Mouse (Mus musculus) cortical plate, adult 2 months (tissue): ENCODE measurements around the gene Clpb. TPM values are rescaled to one million over a fixed set of nuclear protein-coding genes. Genes with fewer than 3 reads are reported as not detected.
A peak's percentile ranks its signal among the peaks of the same experiment; 100 is the strongest.

Source experiments
- H3K27ac ChIP-seq: fragments of 200-500 bp; 2 replicates; pipeline ENCODE4 v1.5.1; 2012; ENCODE audit warnings: low read length, control low read depth, inconsistent platforms; ENCODE audit not compliant: insufficient read depth
- H3K4me1 ChIP-seq: fragments of 200-500 bp; 2 replicates; pipeline ENCODE4 v1.6.1; 2011; ENCODE audit warnings: low read length; ENCODE audit not compliant: control insufficient read depth, insufficient read depth
- H3K4me3 ChIP-seq: fragments of 200-500 bp; 2 replicates; pipeline ENCODE4 v1.5.1; 2011; ENCODE audit warnings: mild to moderate bottlenecking, low read length, control low read depth; ENCODE audit not compliant: insufficient read depth
- CTCF ChIP-seq: fragments of 200-500 bp; IDR thresholded peaks from 2 replicates; pipeline ENCODE4 v1.5.1; 2011; ENCODE audit warnings: mild to moderate bottlenecking, control low read depth, low read length; ENCODE audit not compliant: insufficient read depth; ENCODE audit errors: extremely low read depth
- POLR2A ChIP-seq: fragments of 200-500 bp; IDR thresholded peaks from 2 replicates; pipeline ENCODE4 v1.6.1; 2011; ENCODE audit warnings: mild to moderate bottlenecking, low read length, control low read depth; ENCODE audit not compliant: insufficient read depth; ENCODE audit errors: extremely low read depth
- polyA plus RNA-seq: library from polyadenylated mRNA; depleted of rRNA; stranded (reverse); fragments of >200 nt; gene quantifications from 2 replicates; pipeline ENCODE4 v1.2.3, GENCODE M21; 2012

Clpb gene
- polyA plus RNA-seq, 1 experiment = 48.1 TPM

DNA sequence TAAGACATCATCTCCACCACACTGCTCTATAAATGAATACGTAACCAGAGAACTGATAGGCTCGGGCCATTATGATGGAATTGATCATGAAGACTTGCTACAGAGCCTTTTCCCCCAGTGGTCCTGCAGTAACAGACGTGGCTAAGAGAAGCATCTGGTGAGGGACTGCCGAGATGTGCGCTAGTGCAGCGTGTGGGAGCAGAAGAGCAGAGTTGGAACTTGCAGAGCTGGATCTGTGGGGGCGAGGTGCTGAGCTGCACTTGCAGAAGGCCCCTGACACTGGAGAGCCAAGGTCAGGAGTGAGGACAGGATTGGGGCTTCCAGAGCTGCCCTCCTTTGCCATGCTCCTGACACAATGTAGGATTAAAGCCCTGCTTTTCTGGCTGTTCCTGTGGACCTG lies 106.6 kb downstream of the Clpb start:
- no peak for TF ChIP-seq POLR2A
- TF ChIP-seq CTCF = no peak
- Histone ChIP-seq H3K4me3 (no peak overlapping the region), H3K4me1 (peaks cover 8% of the 10 kb centered on the region), H3K27ac (0 out of 2 replicates have a peak overlapping the region, but pooled peaks have one; percentile 4)

DNA sequence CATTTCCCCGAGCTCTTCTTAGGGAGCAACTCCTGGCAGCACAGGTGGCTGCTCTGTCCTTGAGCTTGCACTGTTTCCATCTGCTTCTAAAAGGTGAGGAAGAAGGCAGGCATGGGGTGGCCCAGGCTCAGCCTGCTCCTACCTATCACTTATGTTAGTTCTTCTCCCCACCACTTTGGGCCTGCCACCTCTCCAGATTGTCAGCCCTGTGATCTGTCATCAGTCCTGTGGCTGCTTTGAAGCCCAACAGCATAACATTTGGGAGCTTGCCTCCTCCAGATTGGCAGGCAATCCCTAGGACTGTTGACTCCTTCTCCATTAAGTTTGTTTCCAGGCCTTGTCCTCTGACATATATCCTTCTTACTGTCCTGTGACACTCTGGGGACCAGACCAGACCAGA lies 108.2 kb downstream of the Clpb start:
- TF ChIP-seq CTCF = no peak
- no peak for TF ChIP-seq POLR2A
- no peak overlapping the region for H3K27ac ChIP-seq

DNA sequence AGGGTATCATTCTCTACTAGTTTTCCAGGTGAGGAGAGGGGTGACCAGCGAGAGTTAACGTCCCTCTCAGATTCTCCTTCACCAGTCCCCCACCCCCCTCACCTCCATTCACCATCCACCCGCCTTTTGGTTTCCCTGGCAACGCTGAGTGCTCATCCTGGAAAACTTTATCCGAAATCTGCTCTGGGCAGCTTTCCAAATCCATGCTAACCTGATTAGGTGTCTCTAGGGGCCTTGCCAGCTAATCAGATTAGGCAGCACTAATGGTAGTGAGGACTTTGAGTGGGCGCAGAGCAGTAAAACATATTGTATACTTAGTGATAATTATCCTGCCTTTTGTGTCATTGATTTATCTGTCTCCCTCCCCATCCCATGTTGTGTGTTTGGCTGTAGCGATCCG lies 109.3 kb downstream of the Clpb start:
- TF ChIP-seq POLR2A (no peak), CTCF (no peak)
- Histone ChIP-seq H3K27ac (no peak overlapping the region), H3K4me3 (no peak overlapping the region), H3K4me1 (peaks cover 8% of the 10 kb centered on the region)

More for the DNA sequence above, 108.2 kb downstream of the Clpb start:
- H3K4me1 ChIP-seq = peaks cover 8% of the 10 kb centered on the region
- no peak overlapping the region for H3K4me3 ChIP-seq

DNA sequence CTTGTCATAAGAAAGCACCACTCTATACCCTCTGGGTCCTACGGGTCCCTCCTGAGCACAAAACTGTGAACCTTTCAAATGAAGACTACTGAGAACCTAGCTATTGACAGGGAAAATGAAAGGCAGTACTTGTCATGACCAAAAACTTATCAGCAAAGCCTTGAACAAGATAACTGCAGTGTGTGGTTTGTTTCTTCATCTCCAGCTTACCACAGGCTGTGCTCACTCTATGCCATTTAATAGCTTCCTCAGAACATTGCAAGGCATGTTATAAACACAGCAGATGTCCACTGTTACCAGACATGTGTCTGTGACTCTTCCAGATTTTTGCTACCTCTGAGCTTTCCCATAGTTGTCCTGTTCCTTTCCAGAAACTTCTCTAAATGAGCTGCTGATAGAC lies 113.6 kb downstream of the Clpb start:
- no peak for TF ChIP-seq CTCF
- TF ChIP-seq POLR2A = no peak

DNA sequence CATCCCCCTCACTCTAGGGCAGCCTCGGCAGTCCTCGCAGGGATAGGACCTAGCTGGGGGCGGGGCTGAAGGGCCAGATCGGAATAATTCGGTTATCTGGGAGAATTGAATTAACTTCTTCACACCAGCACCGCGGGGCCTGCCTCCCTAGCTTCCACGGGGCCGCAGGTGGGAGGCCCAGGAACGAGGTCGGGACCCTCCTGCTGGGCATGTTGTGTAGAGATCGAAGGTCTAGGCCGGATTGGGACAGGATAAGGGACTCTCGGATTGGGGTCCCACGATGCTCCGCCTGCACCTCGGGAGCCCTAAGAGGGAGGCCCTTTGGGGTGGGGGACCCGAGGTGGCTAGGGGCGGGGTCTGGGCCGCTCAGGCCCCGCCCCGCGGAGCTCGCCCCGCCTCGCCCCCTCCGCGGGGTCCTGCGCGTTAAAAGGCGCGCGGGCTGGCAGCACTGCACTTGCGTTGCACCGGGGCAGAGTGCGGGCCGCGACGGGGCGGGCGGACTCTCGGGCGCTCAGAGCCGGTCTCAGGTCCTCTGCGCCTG lies 154.5 kb downstream of the Clpb start, which contains the start of gene Phox2a:
Gene Phox2a, plus strand, starts transcription at position 453 of the 541 bp plus-strand sequence.
- no peak within 1 kb of the TSS for H3K4me3 ChIP-seq
- no peak for TF ChIP-seq POLR2A
- H3K4me1 ChIP-seq = no peaks in the 10 kb centered on the region
- no peak within 1 kb of the TSS for H3K27ac ChIP-seq

More for the DNA sequence above, 113.6 kb downstream of the Clpb start:
- Histone ChIP-seq H3K4me3 (no peak overlapping the region), H3K4me1 (peaks cover 2% of the 10 kb centered on the region; the same call in 1 of the 2 replicates), H3K27ac (no peak overlapping the region)

DNA sequence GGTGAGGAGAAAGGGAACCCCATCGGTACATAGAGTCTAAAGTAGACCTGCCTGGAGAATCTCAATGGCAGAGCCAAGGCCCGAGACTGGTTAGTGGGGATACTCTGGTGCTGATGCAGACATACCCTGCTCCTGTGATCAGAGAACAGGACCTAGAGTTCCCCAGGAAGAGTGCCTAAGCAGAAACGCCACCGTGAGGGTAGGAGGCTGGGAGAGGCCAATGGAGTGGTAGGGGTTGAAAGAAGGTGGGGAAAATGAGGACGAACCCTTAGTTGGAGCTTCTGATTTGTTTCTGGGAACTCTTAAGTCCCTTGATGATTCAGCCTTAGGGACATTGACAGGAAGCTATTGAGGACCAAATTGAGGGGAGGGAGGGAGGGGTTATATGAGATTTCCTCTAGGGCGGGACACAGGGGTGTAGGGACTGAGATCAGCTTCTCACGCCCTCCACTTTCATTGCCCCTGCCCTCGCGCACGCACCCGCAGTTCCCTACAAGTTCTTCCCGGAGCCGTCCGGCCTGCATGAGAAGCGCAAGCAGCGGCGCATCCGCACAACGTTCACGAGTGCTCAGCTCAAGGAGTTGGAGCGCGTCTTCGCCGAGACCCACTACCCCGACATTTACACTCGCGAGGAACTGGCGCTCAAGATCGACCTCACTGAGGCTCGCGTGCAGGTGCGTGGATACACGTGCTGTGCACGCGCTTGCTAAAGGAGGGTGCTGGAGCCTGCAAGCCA lies 157.0 kb downstream of the Clpb start:
- peak overlapping the region; percentile 11; the same call in 1 of the 2 replicates for H3K4me3 ChIP-seq

DNA sequence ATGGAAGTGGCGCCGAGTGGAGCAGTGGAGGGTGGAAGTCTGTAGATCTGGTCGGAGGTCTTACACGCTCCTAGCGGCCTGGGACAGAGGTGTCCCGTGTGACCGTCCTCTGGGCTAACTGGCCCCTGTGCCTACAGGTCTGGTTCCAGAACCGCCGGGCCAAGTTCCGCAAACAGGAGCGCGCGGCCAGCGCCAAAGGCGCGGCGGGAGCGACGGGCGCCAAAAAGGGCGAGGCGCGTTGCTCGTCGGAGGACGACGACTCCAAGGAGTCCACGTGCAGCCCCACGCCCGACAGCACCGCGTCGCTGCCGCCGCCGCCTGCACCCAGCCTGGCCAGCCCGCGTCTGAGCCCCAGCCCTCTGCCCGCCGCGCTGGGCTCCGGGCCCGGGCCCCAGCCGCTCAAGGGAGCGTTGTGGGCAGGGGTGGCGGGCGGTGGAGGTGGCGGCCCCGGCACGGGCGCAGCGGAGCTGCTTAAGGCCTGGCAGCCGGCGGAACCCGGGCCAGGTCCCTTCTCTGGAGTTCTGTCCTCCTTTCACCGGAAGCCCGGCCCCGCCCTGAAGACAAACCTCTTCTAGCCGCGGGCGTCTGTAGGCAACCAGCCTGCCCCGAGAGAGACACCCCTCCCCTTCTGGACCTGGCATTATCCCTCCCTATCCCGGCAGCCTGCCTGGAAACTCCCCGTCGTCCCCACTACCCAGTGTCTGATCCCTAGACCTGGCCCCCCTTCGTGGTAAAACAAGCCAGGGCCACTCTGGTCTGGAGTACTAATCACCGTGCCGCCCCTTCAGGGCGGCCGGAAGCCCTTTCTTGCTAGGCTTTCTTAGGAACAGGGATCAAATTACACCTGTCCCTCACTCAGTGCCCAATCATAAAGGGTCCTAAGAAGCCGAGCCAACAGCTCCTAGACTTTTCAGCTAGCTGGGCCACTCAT lies 158.4 kb downstream of the Clpb start:
- TF ChIP-seq POLR2A = no peak
- Histone ChIP-seq H3K27ac (no peak overlapping the region), H3K4me3 (no peak overlapping the region), H3K4me1 (no peaks in the 10 kb centered on the region)

More for the DNA sequence above, 157.0 kb downstream of the Clpb start:
- no peak for TF ChIP-seq CTCF
- no peak for TF ChIP-seq POLR2A
- H3K27ac ChIP-seq = no peak overlapping the region
- H3K4me1 ChIP-seq = no peaks in the 10 kb centered on the region

DNA sequence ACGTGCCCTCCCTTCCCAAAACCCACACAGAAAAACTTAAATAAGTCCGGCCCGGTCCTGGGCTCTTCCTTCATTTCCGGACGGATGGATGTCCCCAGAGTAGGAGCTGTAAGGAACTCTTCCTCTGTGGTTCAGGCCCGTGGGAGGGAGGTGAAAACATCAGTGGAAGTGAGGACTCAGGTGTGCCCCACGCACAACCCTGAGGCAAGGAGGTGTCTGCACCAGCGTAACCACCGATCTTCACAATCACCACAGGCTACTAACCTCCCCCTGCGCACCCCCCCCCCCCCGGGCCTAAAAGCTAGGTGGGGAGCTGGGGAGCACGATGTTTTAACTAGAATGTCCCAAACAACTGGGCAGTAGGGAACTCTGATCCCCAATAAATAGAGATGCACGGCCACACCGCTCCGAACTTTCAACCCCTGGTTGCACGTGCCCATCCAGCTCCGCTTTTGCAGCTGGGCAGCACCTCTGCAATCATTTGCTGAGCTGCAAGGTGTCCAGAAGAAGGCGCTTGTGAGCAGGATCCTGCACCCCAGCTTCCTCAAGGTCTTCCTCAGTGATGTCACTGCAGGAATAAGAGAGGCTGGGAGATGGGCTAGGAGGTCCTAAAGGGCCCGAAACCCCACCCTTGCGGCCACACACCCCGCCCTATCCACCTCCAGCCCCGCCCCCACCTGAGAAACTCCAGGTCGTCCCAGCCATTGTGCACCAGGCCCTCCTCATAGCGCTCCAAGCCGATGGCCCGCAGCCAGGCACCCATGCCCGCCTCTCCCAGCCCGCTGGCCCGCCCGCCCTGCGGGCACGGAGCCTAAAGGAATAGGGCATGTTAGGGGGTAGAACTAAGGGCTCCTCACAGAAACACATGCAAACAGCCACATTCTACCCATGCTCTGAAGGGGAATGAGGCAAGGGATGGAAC lies 159.7 kb downstream of the Clpb start:
- Histone ChIP-seq H3K4me3 (no peak overlapping the region), H3K4me1 (no peaks in the 10 kb centered on the region)
- TF ChIP-seq POLR2A (no peak), CTCF (peak; percentile 44)

More for the DNA sequence above, 159.7 kb downstream of the Clpb start:
- H3K27ac ChIP-seq = no peak overlapping the region
